Mouse (Mus musculus): ENCODE results near the gene Clcn2.
A peak's percentile ranks its signal among the peaks of the same experiment; 100 is the strongest.

Clcn2 gene

GRCm38 (mm10) chr16:20702522-20702893 lies 15.0 kb downstream of the Clcn2 start:
- peak; percentile 63 for DNase-seq (ENCODE audit: extremely low read depth, insufficient read length, low spot score)

GRCm38 (mm10) chr16:20701729-20702521 lies 15.6 kb downstream of the Clcn2 start:
- DNase-seq (ENCODE audit: extremely low read depth, insufficient read length, low spot score): no peak

GRCm38 (mm10) chr16:20701316-20701715 lies 16.2 kb downstream of the Clcn2 start:
- no peak for DNase-seq (ENCODE audit: extremely low read depth, insufficient read length, low spot score)

GRCm38 (mm10) chr16:20700036-20700435 lies 17.5 kb downstream of the Clcn2 start:
- DNase-seq (ENCODE audit: extremely low read depth, insufficient read length, low spot score): no peak

- DNase-seq (ENCODE audit: extremely low read depth, insufficient read length, low spot score): no peak
Observed at GRCm38 (mm10) chr16:20699266-20699665, 18.3 kb downstream of the Clcn2 start.

- DNase-seq (ENCODE audit: extremely low read depth, insufficient read length, low spot score): no peak
Observed at GRCm38 (mm10) chr16:20695622-20696323, 21.8 kb downstream of the Clcn2 start.

GRCm38 (mm10) chr16:20694781-20695180 lies 22.8 kb downstream of the Clcn2 start:
- DNase-seq (ENCODE audit: extremely low read depth, insufficient read length, low spot score): no peak

GRCm38 (mm10) chr16:20693111-20693701 lies 24.3 kb downstream of the Clcn2 start, which contains the start of gene Fam131a:
TSS of gene Fam131a (plus strand) at chr16:20693241.
- DNase-seq (ENCODE audit: extremely low read depth, insufficient read length, low spot score): peak; percentile 56

GRCm38 (mm10) chr16:20692241-20692965 lies 25.1 kb downstream of the Clcn2 start:
- no peak for DNase-seq (ENCODE audit: extremely low read depth, insufficient read length, low spot score)

- no peak for DNase-seq (ENCODE audit: extremely low read depth, insufficient read length, low spot score)
Observed at GRCm38 (mm10) chr16:20691617-20692016, 25.9 kb downstream of the Clcn2 start.

- no peak for DNase-seq (ENCODE audit: extremely low read depth, insufficient read length, low spot score)
Observed at GRCm38 (mm10) chr16:20690774-20691173, 26.8 kb downstream of the Clcn2 start.

- DNase-seq (ENCODE audit: extremely low read depth, insufficient read length, low spot score): peak; percentile 94
Observed at GRCm38 (mm10) chr16:20677974-20678675, 39.4 kb downstream of the Clcn2 start.

- no peak for DNase-seq (ENCODE audit: extremely low read depth, insufficient read length, low spot score)
Observed at GRCm38 (mm10) chr16:20677380-20677779, 40.2 kb downstream of the Clcn2 start.

- DNase-seq (ENCODE audit: extremely low read depth, insufficient read length, low spot score): no peak
Observed at GRCm38 (mm10) chr16:20676702-20677101, 40.8 kb downstream of the Clcn2 start.

- DNase-seq (ENCODE audit: extremely low read depth, insufficient read length, low spot score): no peak
Observed at GRCm38 (mm10) chr16:20675213-20675612, 42.3 kb downstream of the Clcn2 start.

GRCm38 (mm10) chr16:20673706-20674303 lies 43.7 kb downstream of the Clcn2 start:
- DNase-seq (ENCODE audit: extremely low read depth, insufficient read length, low spot score): peak; percentile 44

- peak; percentile 65 for DNase-seq (ENCODE audit: extremely low read depth, insufficient read length, low spot score)
Observed at GRCm38 (mm10) chr16:20672965-20673705, 44.4 kb downstream of the Clcn2 start.

- DNase-seq (ENCODE audit: extremely low read depth, insufficient read length, low spot score): peak; percentile 99
Observed at GRCm38 (mm10) chr16:20672500-20672902, 45.0 kb downstream of the Clcn2 start.

GRCm38 (mm10) chr16:20671886-20672285 lies 45.7 kb downstream of the Clcn2 start:
- peak; percentile 40 for DNase-seq (ENCODE audit: extremely low read depth, insufficient read length, low spot score)

Data from 3134 (cell line).